Mouse (Mus musculus) neutrophil, adult 5-6 weeks (primary cell): ENCODE data around the gene Gkn1. TPM values are rescaled to one million over a fixed set of nuclear protein-coding genes. Genes with fewer than 3 reads are reported as not detected.

Source experiments
- ATAC-seq: fragments of 151-379, 151-347 bp; 2 replicates; pipeline ENCODE4 v1.8.0; 2017; ENCODE audit warnings: mild to moderate bottlenecking, moderate TSS enrichment; ENCODE audit not compliant: insufficient number of reproducible peaks, poor library complexity, low FRiP score, severe bottlenecking; ENCODE audit errors: extremely low read depth
- total RNA-seq: library from RNA; stranded (forward); fragments of 200-1000 nt; gene quantifications from 2 replicates; pipeline ENCODE4 v1.2.3, GENCODE M21; 2017

The Gkn1 gene
- not detected in 2 replicates for total RNA-seq

DNA sequence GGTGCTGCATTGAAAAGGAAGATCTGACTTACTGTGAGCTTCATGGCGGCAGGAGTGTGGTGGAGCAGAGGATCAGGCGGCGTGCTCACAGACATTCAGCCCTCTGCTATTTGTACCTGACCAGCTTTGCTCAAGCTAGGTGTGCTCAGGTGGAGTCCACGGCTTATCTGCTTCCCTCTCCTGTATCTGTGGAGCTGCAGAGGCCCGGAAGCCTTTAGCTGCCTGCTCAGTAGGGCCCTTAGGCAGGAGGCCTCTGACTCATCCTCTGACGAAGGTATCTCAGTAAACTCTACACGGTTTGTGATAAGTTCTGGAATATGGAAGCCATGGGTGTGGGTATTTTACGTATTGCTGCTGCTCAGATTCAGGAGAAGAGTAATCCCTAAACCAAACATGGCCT lies at the start of gene Gkn1:
TSS of gene Gkn1 (minus strand) at position 114 of the 400 bp plus-strand sequence.
- no peak for ATAC-seq

DNA sequence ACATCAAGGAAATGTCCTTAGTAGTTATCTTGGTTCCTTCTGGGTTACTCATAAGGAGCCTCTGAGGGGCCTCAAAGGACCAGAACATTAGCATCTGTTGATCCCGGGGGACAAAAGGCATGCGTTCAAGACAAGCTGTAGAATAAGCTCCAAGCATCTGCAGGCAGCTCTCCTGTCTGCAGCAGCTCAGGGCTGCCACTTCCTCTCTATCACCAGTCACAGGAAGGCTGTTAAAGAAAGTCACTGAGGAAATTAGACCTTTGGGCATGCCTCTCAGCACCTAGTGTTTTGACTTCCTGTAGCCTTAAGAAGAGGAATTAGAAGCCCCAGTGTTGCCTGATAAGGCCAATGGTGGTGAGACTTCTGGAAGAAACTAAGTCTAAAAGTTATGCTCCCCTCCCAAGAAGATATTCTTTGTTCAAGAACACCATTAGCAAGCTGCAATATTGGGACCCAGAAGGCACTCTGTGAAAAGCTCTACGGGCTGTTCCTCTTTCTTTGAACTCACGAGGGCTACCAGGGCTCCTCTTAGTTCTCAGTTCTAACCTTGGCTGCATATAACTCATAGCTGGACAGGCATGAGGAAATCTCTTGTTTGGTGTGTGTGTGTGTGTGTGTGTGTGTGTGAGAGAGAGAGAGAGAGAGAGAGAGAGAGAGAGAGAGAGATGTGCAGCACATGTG lies 49.3 kb upstream of the Gkn1 start:
- peak; percentile 44; the same call in 1 of the 2 replicates for ATAC-seq

DNA sequence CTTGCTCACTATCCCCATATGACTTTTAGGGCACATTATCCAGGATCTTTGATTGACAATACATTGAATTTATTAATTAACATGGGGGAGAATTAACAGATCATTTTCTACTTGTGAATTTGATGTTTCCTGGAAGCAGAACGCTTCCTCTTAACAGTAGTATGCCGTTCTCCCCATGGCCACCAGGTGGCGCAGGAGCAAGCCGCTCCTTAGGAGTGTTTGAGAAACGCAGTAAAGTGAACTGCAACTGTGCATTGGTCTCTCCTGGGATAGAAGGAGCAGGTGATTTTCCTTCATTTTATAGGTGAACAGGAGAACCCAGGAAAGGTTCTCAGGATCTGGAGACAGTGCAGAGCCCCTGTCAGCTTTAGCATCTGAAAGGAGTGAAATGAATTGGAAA lies 48.4 kb upstream of the Gkn1 start:
- peak; percentile 72 for ATAC-seq

- ATAC-seq, result no peak
Observed at GRCm38 (mm10) chr6:87394783-87395182, 44.0 kb upstream of the Gkn1 start.

- no peak for ATAC-seq
Observed at GRCm38 (mm10) chr6:87393466-87394205, 42.9 kb upstream of the Gkn1 start.

GRCm38 (mm10) chr6:87389455-87389989 lies 38.8 kb upstream of the Gkn1 start:
- ATAC-seq, result no peak

GRCm38 (mm10) chr6:87388877-87389276 lies 38.1 kb upstream of the Gkn1 start, which contains the start of gene Gkn3:
Gkn3 (minus strand) TSS chr6:87388935.
- no peak for ATAC-seq

DNA sequence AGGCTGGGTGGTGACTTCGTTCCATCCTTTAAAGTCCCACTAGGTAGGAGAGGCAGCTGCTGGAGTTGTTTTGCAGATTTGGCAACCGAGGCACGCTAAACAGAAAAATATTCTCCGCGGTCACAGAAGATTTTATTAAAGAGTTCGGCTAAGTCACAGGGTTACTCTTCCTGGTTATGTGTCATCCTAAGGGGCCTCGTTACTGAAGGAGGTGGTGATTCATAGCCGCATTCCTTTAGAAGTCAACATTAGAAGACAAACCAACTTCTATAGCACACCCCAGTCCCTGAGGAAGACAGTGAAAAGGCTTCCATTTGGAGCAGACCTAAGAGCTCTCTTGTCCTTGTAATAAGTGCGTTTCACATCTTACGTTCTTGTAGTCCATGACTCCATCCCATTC lies 35.9 kb upstream of the Gkn1 start:
- no peak for ATAC-seq

- ATAC-seq, result no peak
Observed at GRCm38 (mm10) chr6:87386203-87386602, 35.5 kb upstream of the Gkn1 start.

DNA sequence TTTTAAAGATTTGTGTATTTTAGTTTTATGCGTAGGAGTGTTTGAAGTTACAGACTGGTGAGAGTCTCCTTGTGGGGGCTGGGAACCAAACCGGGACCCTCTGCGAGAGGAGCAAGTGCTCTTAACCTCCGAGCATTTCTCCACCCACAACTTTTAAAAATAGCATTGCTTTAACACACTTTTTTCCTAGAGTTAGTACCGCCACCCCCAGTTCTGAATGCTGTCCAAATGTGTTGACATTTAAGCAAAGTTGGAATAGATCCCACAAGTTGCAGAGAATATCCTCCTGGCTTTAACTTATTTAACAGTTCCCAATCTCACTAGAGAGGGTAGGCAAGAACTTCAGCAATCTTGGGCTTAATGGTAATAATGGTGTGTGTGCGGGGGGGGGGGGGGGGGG lies 34.0 kb upstream of the Gkn1 start:
- no peak for ATAC-seq

DNA sequence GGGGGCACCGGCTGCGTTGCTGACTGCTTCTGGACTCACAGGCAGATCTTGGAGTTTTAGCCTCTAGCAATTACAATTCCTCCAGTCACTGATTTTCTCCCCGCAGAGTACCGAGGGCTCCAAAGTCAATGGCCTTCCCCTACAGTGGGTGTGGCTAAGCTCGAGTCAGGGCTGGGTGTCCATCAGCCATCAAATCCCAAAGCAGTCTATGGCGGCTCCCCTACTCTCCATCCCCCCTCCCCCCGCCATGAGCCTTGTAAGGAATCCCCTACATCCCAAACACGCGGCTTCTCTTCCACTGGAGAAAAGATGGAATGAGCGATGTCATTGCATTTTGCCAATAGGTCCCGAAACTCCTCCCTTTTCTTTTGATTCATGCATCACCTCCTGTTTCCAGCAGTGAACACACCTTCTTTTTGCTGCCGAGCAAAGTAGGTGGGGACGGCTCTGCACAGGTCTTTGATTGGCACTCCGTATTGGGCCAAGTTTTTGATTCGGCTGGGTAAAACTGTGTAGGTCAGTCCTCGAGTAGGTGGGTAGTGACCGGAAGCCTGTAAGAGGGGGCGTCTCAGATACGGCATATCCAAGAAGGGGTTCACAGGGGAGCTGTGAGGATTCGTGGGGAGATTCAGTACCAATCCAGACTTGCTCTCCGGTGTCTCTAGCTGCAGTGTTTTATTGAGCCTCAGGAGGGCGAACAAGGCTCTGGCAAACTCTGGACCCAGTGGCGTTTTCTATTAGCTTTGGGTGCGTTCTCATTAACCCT lies 33.4 kb upstream of the Gkn1 start:
- ATAC-seq, result no peak

GRCm38 (mm10) chr6:87373057-87373456 lies 22.3 kb upstream of the Gkn1 start, which contains the start of gene Gkn2:
Gkn2 (plus strand) TSS chr6:87373357.
- no peak for ATAC-seq

DNA sequence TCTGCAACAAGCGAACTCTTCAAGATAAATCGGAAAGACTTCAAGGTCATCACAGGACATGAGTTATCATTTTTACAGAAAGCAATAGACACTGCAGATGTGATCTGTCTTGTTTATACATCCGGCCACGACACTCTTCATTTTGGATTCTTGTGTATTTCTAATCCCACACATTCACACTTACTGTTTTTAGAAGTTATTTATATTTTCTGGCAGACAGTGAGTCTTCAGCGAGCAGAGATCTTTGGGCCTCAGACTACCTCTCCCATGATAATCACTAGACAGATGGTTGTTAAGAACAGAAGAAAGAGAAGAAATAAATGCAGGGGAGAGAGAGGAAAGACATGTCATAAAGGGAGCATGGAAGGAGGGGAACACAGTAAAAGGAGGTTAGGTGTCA lies 18.5 kb upstream of the Gkn1 start:
- no peak for ATAC-seq

GRCm38 (mm10) chr6:87354441-87354840 lies 3.7 kb upstream of the Gkn1 start:
- ATAC-seq, result no peak

DNA sequence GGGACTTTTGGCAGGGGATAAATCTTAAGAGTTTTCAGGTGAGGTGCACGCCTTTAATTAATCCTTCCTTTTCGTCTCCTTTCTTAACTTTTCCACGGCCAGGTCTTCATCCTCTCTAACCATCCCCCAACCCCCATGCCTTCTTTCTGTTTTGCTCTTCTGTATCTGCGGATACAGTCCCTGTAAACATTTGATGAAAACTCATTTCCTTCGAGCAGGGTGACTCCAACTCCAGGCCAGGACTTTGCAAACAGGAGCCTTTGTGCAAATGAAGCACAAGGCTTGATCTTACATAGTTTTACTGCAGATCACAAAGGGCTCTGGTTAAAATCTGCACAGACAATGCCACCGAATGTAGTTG lies 14.8 kb downstream of the Gkn1 start:
- no peak for ATAC-seq

GRCm38 (mm10) chr6:87335091-87335934 lies 15.4 kb downstream of the Gkn1 start, which contains the start of gene Antxr1:
Antxr1 (minus strand) TSS chr6:87335821.
- no peak for ATAC-seq

DNA sequence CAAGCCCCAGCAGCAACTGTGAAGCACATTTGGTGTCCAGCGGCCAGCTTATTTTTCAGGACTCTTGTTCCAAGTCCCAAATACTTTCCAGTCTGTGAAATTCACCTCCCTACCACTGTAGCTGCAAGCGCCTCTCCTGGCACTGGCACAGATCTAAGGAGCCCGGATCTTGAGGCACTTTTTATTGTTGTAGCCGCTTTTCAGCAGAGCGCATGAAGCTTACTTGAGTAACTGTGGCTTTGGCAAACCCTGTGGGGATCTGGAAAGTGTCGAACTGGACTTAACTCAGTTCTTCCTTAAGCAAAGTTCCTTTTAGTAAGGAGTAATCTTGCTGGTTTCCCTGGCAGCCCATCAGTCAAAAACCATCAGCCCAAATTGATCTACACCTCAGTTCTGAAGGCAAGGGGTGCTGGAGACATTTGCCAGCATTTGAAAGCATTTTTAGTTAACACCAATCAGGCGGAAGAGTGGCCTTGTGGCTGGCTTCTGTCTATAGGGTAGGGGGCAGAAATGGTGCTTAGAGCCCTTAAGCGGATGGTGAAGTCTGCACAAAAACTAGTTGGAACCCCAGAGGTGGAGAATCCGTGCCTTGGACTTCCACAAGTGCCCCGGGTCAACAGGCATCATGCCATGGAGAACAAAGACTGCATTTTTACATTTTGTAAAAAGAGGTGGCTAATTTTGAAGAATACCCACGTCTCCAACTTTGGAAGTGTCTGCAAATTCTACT lies 16.2 kb downstream of the Gkn1 start:
- no peak for ATAC-seq

- ATAC-seq, result no peak
Observed at GRCm38 (mm10) chr6:87332380-87332779, 18.4 kb downstream of the Gkn1 start.
